Comparison of ENCODE assay signal across 9 mouse cellular contexts in the genomic region with DNA sequence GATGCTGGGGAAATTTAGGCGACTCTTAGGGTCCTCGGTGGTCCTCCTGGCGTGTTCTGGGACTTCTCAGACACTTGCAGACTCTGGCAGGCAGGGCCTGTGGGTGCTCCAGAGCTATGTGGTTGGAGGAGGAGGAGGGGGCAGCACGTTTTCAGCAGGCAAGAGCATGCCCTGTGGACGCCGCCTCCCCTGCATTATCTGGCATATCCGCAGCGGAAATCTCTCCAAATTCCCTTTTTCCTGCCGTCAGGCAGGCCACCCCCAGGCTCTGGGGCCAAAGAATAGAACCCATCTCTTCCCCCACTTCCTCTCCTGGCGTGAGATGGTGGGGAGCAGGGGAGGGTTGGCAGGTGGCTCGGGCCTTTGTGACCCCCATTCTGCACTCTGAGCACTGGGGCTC. TPM values are rescaled to one million over a fixed set of nuclear protein-coding genes. Genes with fewer than 3 reads are reported as not detected.
DNase-seq lines count a peak whose midpoint lies in the region; ATAC-seq and TF ChIP-seq lines count a peak whose summit lies in the region.
"Had no signal": no experiment of that assay in that cellular context is flagged by ENCODE, and none has a peak within 500 bp of the region (broad histone marks: within the 10 kb centered on the region; RNA-seq: fewer than 3 reads in every experiment).

No protein-coding gene starts in this region.

- 45% methylated on average over 11 of the region's 11 CpGs for WGBS in heart, embryonic 13.5 days
- 40% methylated on average over 11 of the region's 11 CpGs for WGBS in lung, embryonic 14.5 days
- WGBS in embryonic facial prominence, embryonic 10.5 days, result 47% methylated on average over 11 of the region's 11 CpGs
- WGBS in limb, embryonic 13.5 days, result 66% methylated on average over 11 of the region's 11 CpGs

- H3K9me3 ChIP-seq in heart, embryonic 13.5 days, result no peaks in the 10 kb centered on the region
- H3K9me3 ChIP-seq in lung, embryonic 14.5 days (ENCODE audit: low read depth, low read length), result no peaks in the 10 kb centered on the region
- no peaks in the 10 kb centered on the region for H3K9me3 ChIP-seq in embryonic facial prominence, embryonic 10.5 days
- no peaks in the 10 kb centered on the region for H3K9me3 ChIP-seq in limb, embryonic 13.5 days

- peak overlapping the region; percentile 42 for H3K9ac ChIP-seq in heart, embryonic 13.5 days
- no peak overlapping the region for H3K9ac ChIP-seq in lung, embryonic 14.5 days
- peak overlapping the region; percentile 15; the same call in 1 of the 2 replicates for H3K9ac ChIP-seq in limb, embryonic 13.5 days

- no peak overlapping the region for H3K4me3 ChIP-seq in heart, embryonic 13.5 days
- no peak overlapping the region for H3K4me3 ChIP-seq in lung, embryonic 14.5 days (ENCODE audit: low read depth, low read length)
- no peak overlapping the region for H3K4me3 ChIP-seq in embryonic facial prominence, embryonic 10.5 days
- no peak overlapping the region for H3K4me3 ChIP-seq in limb, embryonic 13.5 days

- DNase-seq in heart, postnatal 4 days, result no peak
- DNase-seq in lung, embryonic 14.5 days, result peak; percentile 56
- no peak for DNase-seq in lung, adult 18-20 months
- no peak for DNase-seq in embryonic facial prominence, embryonic 10.5 days (ENCODE audit: low spot score)
- DNase-seq in testis, postnatal 10 days (ENCODE audit: low spot score), result no peak
- no peak for DNase-seq in right cerebral cortex, adult 2 months (ENCODE audit: low spot score in 2 of 2)
- DNase-seq: cerebellum, postnatal 10 days had no signal

- ATAC-seq in heart, embryonic 13.5 days (ENCODE audit: extremely low read depth, insufficient number of reproducible peaks, low FRiP score, low TSS enrichment), result no peak
- no peak for ATAC-seq in lung, embryonic 14.5 days (ENCODE audit: insufficient read depth)
- no peak for ATAC-seq in limb, embryonic 13.5 days (ENCODE audit: low FRiP score, low read depth)

- H3K27ac ChIP-seq in heart, embryonic 13.5 days (replicated peaks), result peak overlapping the region; percentile 97
- peak overlapping the region; percentile 33 for H3K27ac ChIP-seq in lung, embryonic 14.5 days (ENCODE audit: low read depth)
- peak overlapping the region; percentile 31; the same call in 1 of the 2 replicates for H3K27ac ChIP-seq in embryonic facial prominence, embryonic 10.5 days (replicated peaks)
- H3K27ac ChIP-seq in limb, embryonic 13.5 days, result no peak overlapping the region

- peaks cover 32% of the 10 kb centered on the region for H3K36me3 ChIP-seq in heart, embryonic 13.5 days
- peaks cover 26% of the 10 kb centered on the region for H3K36me3 ChIP-seq in lung, embryonic 14.5 days (ENCODE audit: insufficient read depth)
- H3K36me3 ChIP-seq in embryonic facial prominence, embryonic 10.5 days (replicated peaks), result peaks cover 25% of the 10 kb centered on the region
- H3K36me3 ChIP-seq in limb, embryonic 13.5 days, result peaks cover 19% of the 10 kb centered on the region

- peaks cover 79% of the 10 kb centered on the region for H3K4me1 ChIP-seq in heart, embryonic 13.5 days
- H3K4me1 ChIP-seq in lung, embryonic 14.5 days (ENCODE audit: insufficient read depth), result peaks cover 14% of the 10 kb centered on the region
- peaks cover 64% of the 10 kb centered on the region for H3K4me1 ChIP-seq in embryonic facial prominence, embryonic 10.5 days
- peaks cover 45% of the 10 kb centered on the region for H3K4me1 ChIP-seq in limb, embryonic 13.5 days

- peak overlapping the region; percentile 6; the same call in 1 of the 2 replicates for H3K4me2 ChIP-seq in heart, embryonic 13.5 days
- no peak overlapping the region for H3K4me2 ChIP-seq in lung, embryonic 14.5 days
- H3K4me2 ChIP-seq in limb, embryonic 13.5 days (replicated peaks), result no peak overlapping the region

- no peak; the same call in 1 of the 2 replicates for TF ChIP-seq CTCF in lung, embryonic 14.5 days (IDR thresholded peaks at IDR 0.05; ENCODE audit: low read depth)

- H3K27me3 ChIP-seq in heart, embryonic 13.5 days (replicated peaks), result no peaks in the 10 kb centered on the region
- H3K27me3 ChIP-seq in lung, embryonic 14.5 days (ENCODE audit: insufficient read depth, low read length), result no peaks in the 10 kb centered on the region
- H3K27me3 ChIP-seq in embryonic facial prominence, embryonic 10.5 days (replicated peaks; ENCODE audit: low read depth, poor library complexity, severe bottlenecking), result peaks cover 5% of the 10 kb centered on the region; the same call in 1 of the 2 replicates
- H3K27me3 ChIP-seq in limb, embryonic 13.5 days, result no peaks in the 10 kb centered on the region

RNA-seq across cellular contexts. Expression of a gene that starts 12.9 kb away (rescaled TPM):
- 4.0 and 4.3 TPM in 2 replicates for polyA plus RNA-seq in heart, embryonic 13.5 days (2015; fragmentation: Nextera tagmentation; extraction: Ambion mirVana)
- 10 to 100 TPM; 10.1 to 10.9 TPM for total RNA-seq in heart, postnatal 4 days (2021)
- polyA plus RNA-seq in lung, embryonic 14.5 days (2014; fragmentation: Nextera tagmentation; extraction: Ambion mirVana), result 6.9 and 7.6 TPM in 2 replicates
- 2.4 and 3.0 TPM in 2 replicates for polyA plus RNA-seq in embryonic facial prominence, embryonic 10.5 days (2016; fragmentation: Nextera tagmentation; extraction: Ambion mirVana)
- 2.6 and 3.9 TPM in 2 replicates for polyA plus RNA-seq in limb, embryonic 13.5 days (2015; fragmentation: Nextera tagmentation; extraction: Ambion mirVana)

RNA-seq across cellular contexts. Expression of a gene that starts 54.1 kb away (rescaled TPM):
- 1.2 TPM in 2 replicates for polyA plus RNA-seq in heart, embryonic 13.5 days (2015; fragmentation: Nextera tagmentation; extraction: Ambion mirVana)
- under 1 TPM; 0.43 to 0.62 TPM for total RNA-seq in heart, postnatal 4 days (2021)
- polyA plus RNA-seq in lung, embryonic 14.5 days (2014; fragmentation: Nextera tagmentation; extraction: Ambion mirVana), result 3.2 and 4.2 TPM in 2 replicates
- polyA plus RNA-seq in embryonic facial prominence, embryonic 10.5 days (2016; fragmentation: Nextera tagmentation; extraction: Ambion mirVana), result 0.28 and 0.44 TPM in 2 replicates
- 0.65 and 0.91 TPM in 2 replicates for polyA plus RNA-seq in limb, embryonic 13.5 days (2015; fragmentation: Nextera tagmentation; extraction: Ambion mirVana)
